Mouse (Mus musculus) kidney, adult 2 months (tissue): Measurements from ENCODE around the gene Bud23.

ENCODE experiments used
- CTCF ChIP-seq: fragments of 200-500 bp; conservative IDR thresholded peaks from 2 replicates; pipeline ENCODE4 v1.5.1; 2011; ENCODE audit warnings: low read depth, mild to moderate bottlenecking, control low read depth, low read length, moderate library complexity, mixed read lengths; ENCODE audit not compliant: insufficient read depth, insufficient read length
- POLR2A ChIP-seq: fragments of 200-500 bp; IDR thresholded peaks from one replicate; pipeline ENCODE4 v1.6.1; 2011; ENCODE audit warnings: low read depth, low read length, control low read depth

DNA sequence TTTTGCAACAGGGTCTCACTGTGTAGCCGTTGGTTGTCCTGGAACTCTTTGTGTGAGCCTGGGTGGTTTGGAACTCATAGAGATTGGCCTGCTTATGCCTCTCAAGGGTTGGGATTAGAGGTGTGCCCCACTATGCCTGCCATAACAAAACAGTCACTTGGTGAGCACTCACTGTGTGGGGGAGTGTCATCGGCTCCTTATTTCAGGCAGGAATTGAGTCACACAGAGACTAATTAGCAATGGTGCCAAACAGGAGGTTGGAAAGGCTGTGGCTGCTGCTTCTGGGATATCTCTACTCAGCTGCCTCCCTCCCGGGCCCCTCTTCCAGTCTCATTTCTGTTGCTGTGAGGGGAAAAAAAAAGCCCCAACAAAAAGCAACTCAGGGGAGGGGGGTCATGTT is 20.2 kb downstream of the Bud23 start:
- TF ChIP-seq POLR2A (no peak), CTCF (no peak)
